Mouse (Mus musculus) heart, postnatal 0 days (tissue): ENCODE data around the gene Sacm1l. TPM values are rescaled to one million over a fixed set of nuclear protein-coding genes. Genes with fewer than 3 reads are reported as not detected.

Experiments
- ATAC-seq: fragments of 200-750 bp; cut with Nextera tagmentation; 2 replicates; pipeline ENCODE4 v1.8.0; 2017; ENCODE audit warnings: low read depth, moderate number of reproducible peaks, moderate library complexity; ENCODE audit not compliant: insufficient read depth
- DNase-seq: peaks from one replicate; pipeline ENCODE4 v3.0.0-alpha.2; 2016; ENCODE audit warnings: low spot score
- H3K27ac ChIP-seq: fragments of 300-500 bp; sonication (generic); 2 replicates; pipeline ENCODE4 v1.5.1; 2014; ENCODE audit warnings: low read depth, mild to moderate bottlenecking
- H3K27me3 ChIP-seq: fragments of 300-500 bp; sonication (generic); 2 replicates; pipeline ENCODE4 v1.6.1; 2014; ENCODE audit warnings: low read length, mixed read lengths; ENCODE audit not compliant: control insufficient read depth, insufficient read depth
- H3K36me3 ChIP-seq: fragments of 300-500 bp; sonication (generic); replicated peaks from 2 replicates; pipeline ENCODE4 v1.6.1; 2014; ENCODE audit warnings: low read length, mixed read lengths; ENCODE audit not compliant: control insufficient read depth, insufficient read depth
- H3K4me1 ChIP-seq: fragments of 300-500 bp; sonication (generic); 2 replicates; pipeline ENCODE4 v1.6.1; 2014; ENCODE audit warnings: antibody characterized with exemption; ENCODE audit not compliant: control insufficient read depth, insufficient read depth
- H3K4me2 ChIP-seq: fragments of 300-500 bp; sonication (generic); 2 replicates; pipeline ENCODE4 v1.6.1; 2014; ENCODE audit warnings: low read depth, mild to moderate bottlenecking, low read length, moderate library complexity
- H3K4me3 ChIP-seq: fragments of 300-500 bp; sonication (generic); 2 replicates; pipeline ENCODE4 v1.5.1; 2014; ENCODE audit warnings: low read depth, low read length
- H3K9ac ChIP-seq: fragments of 300-500 bp; sonication (generic); replicated peaks from 2 replicates; pipeline ENCODE4 v1.6.1; 2014; ENCODE audit warnings: low read depth, low read length, mixed read lengths
- H3K9me3 ChIP-seq: fragments of 300-500 bp; sonication (generic); replicated peaks from 2 replicates; pipeline ENCODE4 v1.6.1; 2016; ENCODE audit warnings: low read length; ENCODE audit not compliant: control insufficient read depth
- CTCF ChIP-seq: IDR thresholded peaks from 2 replicates; pipeline ENCODE4 v1.5.1; 2016; ENCODE audit warnings: antibody characterized with exemption, control low read depth, low read depth
- EP300 ChIP-seq: IDR thresholded peaks from 2 replicates; pipeline ENCODE4 v1.6.1; 2016; ENCODE audit warnings: antibody characterized with exemption, low read depth
- WGBS: fragments of 180-500 bp; shearing (Covaris S2); extraction: QIAGEN DNeasy Blood & Tissue Kit; methylation state at CpG from one replicate; pipeline ENCODE4 v1.1.7; 2014; 5-methylcytosine and 5-hydroxymethylcytosine counted together
- polyA plus RNA-seq: library from polyadenylated mRNA; unstranded; fragments of >200 nt; fragmentation: Nextera tagmentation; extraction: Ambion mirVana; gene quantifications from 2 replicates; pipeline ENCODE4 v1.2.1, GENCODE M21; 2015
- total RNA-seq: library from RNA; depleted of rRNA; stranded (reverse); fragments of >200 nt; gene quantifications from 2 replicates; pipeline ENCODE4 v1.2.3, GENCODE M21; 2014; ENCODE audit warnings: low replicate concordance

The Sacm1l gene
- total and polyA plus RNA-seq, 2 experiments from 2014 or later, result 29.9 to 38.9 TPM

DNA sequence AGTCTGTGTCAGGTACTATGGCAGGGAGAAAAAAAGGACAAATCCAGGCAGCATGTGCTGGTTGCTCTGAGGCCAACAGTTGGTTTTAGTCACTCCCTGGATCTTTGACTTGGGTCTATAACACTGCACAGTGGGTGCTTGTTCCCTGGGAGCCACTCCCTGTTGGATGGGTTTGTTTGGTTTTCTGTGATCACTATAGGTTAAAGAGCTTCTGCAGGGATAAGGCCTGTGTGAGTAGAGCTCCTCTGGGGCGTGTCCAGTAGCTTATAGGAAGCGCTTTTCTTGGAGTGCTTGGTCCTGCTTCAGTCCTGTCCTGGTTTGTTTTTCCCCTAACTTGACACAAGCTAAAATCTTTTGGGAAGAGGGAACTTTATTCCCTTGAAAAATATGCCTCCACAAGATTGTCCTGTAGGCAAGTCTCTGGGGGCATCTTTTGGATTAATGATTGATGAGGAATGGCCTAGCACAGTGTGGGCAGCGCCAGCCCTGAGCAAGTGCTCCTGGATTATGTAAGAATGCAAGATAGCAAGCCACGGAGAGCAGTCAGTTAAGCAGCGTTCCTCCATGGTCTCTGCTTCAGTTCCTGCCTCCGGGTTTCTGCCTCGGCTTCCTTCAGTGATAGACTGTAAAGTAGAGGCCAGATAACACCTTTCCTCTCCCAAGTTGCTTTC lies 59.8 kb downstream of the Sacm1l start:
- TF ChIP-seq CTCF, result no peak
- TF ChIP-seq EP300, result no peak
- Histone ChIP-seq H3K36me3 (peaks cover 63% of the 10 kb centered on the region), H3K9me3 (no peaks in the 10 kb centered on the region), H3K4me2 (no peak overlapping the region), H3K9ac (no peak overlapping the region), H3K27ac (no peak overlapping the region), H3K4me3 (no peak overlapping the region), H3K27me3 (no peaks in the 10 kb centered on the region), H3K4me1 (no peaks in the 10 kb centered on the region)
- no peak for DNase-seq
- no peak for ATAC-seq
- WGBS, result 54% methylated on average over 7 of the region's 7 CpGs

DNA sequence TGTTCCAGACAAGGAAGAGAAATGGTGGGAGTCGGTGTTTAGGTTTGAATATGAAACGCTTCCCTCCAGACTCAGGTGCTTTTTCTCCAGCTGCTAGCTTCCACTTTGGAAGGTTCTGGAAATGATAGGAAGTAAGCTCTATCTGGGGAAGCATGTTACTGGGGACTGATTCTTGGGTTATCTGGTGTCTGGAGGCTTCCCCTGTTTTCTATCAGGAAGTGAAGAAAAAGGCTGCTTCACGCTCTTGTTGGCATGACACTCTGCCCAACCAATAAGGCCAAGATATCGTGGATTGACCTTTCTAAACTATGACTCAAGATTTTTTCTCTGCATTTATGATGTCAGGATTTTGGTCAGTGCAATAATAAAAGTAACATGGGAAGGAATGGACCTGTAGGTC lies 65.6 kb downstream of the Sacm1l start:
- Histone ChIP-seq H3K27me3 (no peaks in the 10 kb centered on the region), H3K27ac (no peak overlapping the region), H3K4me2 (no peak overlapping the region), H3K4me3 (no peak overlapping the region), H3K4me1 (no peaks in the 10 kb centered on the region), H3K9me3 (no peaks in the 10 kb centered on the region), H3K9ac (no peak overlapping the region), H3K36me3 (peaks cover 34% of the 10 kb centered on the region)
- 83% methylated on average over 4 of the region's 4 CpGs for WGBS
- DNase-seq (no peak), ATAC-seq (no peak)
- no peak for TF ChIP-seq CTCF
- TF ChIP-seq EP300, result no peak

GRCm38 (mm10) chr9:123596910-123597309 lies 67.4 kb downstream of the Sacm1l start:
- DNase-seq (no peak), ATAC-seq (no peak)
- Histone ChIP-seq H3K4me1 (no peaks in the 10 kb centered on the region), H3K4me2 (no peak overlapping the region), H3K27me3 (no peaks in the 10 kb centered on the region), H3K9ac (no peak overlapping the region), H3K36me3 (peaks cover 23% of the 10 kb centered on the region), H3K27ac (no peak overlapping the region), H3K4me3 (no peak overlapping the region), H3K9me3 (no peaks in the 10 kb centered on the region)
- WGBS, result 97% methylated on average over 2 of the region's 2 CpGs
- TF ChIP-seq CTCF, result no peak
- TF ChIP-seq EP300, result no peak

DNA sequence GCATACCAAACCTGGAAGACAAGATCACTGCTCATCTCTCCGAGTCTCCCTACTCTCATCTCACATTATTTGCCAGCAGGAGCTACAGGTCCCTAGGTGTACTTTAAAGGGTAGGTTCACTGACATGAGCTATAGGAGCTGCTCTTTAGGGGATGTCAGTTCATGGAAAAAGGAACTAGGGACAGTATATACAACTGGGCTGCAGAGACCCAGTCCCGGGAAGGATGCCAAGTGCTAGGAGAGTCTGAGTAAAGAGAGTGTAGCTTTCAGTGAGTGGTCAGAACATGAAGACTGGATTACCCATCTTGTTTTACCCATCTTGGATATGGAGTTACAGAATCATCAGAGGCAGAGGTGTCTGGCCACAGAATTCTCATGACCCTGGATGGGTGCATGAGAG lies 67.8 kb downstream of the Sacm1l start:
- Histone ChIP-seq H3K4me2 (no peak overlapping the region), H3K27me3 (no peaks in the 10 kb centered on the region), H3K36me3 (peaks cover 23% of the 10 kb centered on the region), H3K9me3 (no peaks in the 10 kb centered on the region), H3K4me1 (no peaks in the 10 kb centered on the region), H3K27ac (no peak overlapping the region), H3K4me3 (no peak overlapping the region), H3K9ac (no peak overlapping the region)
- DNase-seq (no peak), ATAC-seq (no peak)
- 76% methylated on average over 2 of the region's 2 CpGs for WGBS
- TF ChIP-seq EP300, result no peak
- no peak for TF ChIP-seq CTCF

DNA sequence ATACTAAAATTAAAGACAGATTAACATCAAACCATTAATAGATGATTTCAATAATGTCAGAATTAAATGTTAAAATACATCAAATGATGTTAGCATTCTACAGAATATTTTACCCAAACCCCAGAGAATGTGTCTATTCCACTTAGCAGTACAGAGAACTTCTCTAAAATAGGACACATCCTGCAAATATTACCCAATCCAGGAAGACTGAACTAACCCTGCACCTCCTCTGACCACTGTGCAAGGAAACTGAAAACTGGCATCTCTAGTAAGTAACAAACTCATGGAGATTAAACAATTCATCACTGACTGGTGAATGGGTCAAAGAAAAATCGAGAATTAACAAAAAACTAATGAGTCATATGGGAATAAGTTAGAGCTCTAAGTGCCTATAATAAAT lies 72.0 kb downstream of the Sacm1l start:
- ATAC-seq (no peak), DNase-seq (no peak)
- no peak overlapping the region for H3K4me3 ChIP-seq
- H3K9me3 ChIP-seq, result no peaks in the 10 kb centered on the region
- H3K27me3 ChIP-seq, result no peaks in the 10 kb centered on the region
- no peaks in the 10 kb centered on the region for H3K36me3 ChIP-seq
- no peaks in the 10 kb centered on the region for H3K4me1 ChIP-seq
- no peak for TF ChIP-seq CTCF
- no peak for TF ChIP-seq EP300
- no peak overlapping the region for H3K4me2 ChIP-seq
- 85% methylated on average over 1 of the region's 1 CpGs for WGBS
- H3K9ac ChIP-seq, result no peak overlapping the region
- no peak overlapping the region for H3K27ac ChIP-seq
